Mouse (Mus musculus) spleen, adult 2 months (tissue): ENCODE measurements at regions not wholly inside any gene's neighbourhood (a gene's known extent, or its start where the extent isn't known, plus 50 kb on each side); places are given as distances from the start of the nearest gene placed in this dataset.

ENCODE experiments used
- DNase-seq, 2 experiments: peaks; one replicate each; pipeline versions ENCODE4 v3.0.0 to v3.0.0-alpha.2; 2012 to 2021; ENCODE audit warnings: low spot score in 2 of 2, low read depth in 1 of 2
- H3K27ac ChIP-seq: fragments of 200-500 bp; 2 replicates; pipeline ENCODE4 v1.5.1; 2012; ENCODE audit warnings: low read length, inconsistent platforms; ENCODE audit not compliant: insufficient read depth
- H3K27me3 ChIP-seq: fragments of 200-500 bp; 2 replicates; pipeline ENCODE4 v1.6.1; 2012; ENCODE audit warnings: mild to moderate bottlenecking, moderate library complexity, low read length, inconsistent platforms; ENCODE audit not compliant: control insufficient read depth, insufficient read depth
- H3K36me3 ChIP-seq: fragments of 200-500 bp; 2 replicates; pipeline ENCODE4 v1.6.1; 2012; ENCODE audit warnings: mild to moderate bottlenecking, low read length, inconsistent platforms; ENCODE audit not compliant: control insufficient read depth, insufficient read depth
- H3K4me1 ChIP-seq: fragments of 200-500 bp; 2 replicates; pipeline ENCODE4 v1.6.1; 2011; ENCODE audit warnings: inconsistent platforms; ENCODE audit not compliant: control insufficient read depth, insufficient read depth, insufficient read length
- H3K4me3 ChIP-seq: fragments of 200-500 bp; 2 replicates; pipeline ENCODE4 v1.5.1; 2011; ENCODE audit warnings: mild to moderate bottlenecking, inconsistent platforms; ENCODE audit not compliant: insufficient read depth, insufficient read length; ENCODE audit errors: extremely low read depth
- CTCF ChIP-seq: fragments of 200-500 bp; IDR thresholded peaks from 2 replicates; pipeline ENCODE4 v1.5.1; 2011; ENCODE audit warnings: mild to moderate bottlenecking, inconsistent platforms; ENCODE audit not compliant: insufficient read depth, insufficient read length, insufficient replicate concordance; ENCODE audit errors: extremely low read depth
- POLR2A ChIP-seq: fragments of 200-500 bp; IDR thresholded peaks from 2 replicates; pipeline ENCODE4 v1.6.1; 2011; ENCODE audit warnings: low read depth, low read length, inconsistent platforms
- WGBS: fragments of 180-500 bp; shearing (Covaris S2); methylation state at CpG from one replicate; pipeline ENCODE4 v1.1.7; 2018; 5-methylcytosine and 5-hydroxymethylcytosine counted together

DNA sequence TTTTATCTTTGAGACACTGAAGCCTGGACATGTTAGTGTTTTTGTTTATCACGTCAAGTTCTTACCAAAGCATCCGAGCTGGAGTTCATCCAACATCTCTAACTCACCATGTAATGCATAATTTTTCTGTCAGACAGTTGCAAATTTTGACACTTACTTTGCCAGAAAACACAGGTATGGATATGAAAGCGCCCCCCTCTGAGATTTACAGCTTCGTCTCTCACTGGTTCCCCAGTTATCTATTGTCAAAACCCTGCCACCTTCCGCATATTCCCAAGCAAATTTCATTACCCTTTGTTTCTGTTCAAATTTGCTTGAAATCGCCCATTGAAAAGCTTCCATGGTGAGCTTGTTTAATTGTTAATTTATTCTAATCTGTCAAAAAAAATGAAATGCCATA lies 202.7 kb upstream of the Cxadr start:
- 88% methylated on average over 6 of the region's 6 CpGs for WGBS
- H3K36me3 ChIP-seq = no peaks in the 10 kb centered on the region
- TF ChIP-seq CTCF = no peak
- TF ChIP-seq POLR2A = no peak

DNA sequence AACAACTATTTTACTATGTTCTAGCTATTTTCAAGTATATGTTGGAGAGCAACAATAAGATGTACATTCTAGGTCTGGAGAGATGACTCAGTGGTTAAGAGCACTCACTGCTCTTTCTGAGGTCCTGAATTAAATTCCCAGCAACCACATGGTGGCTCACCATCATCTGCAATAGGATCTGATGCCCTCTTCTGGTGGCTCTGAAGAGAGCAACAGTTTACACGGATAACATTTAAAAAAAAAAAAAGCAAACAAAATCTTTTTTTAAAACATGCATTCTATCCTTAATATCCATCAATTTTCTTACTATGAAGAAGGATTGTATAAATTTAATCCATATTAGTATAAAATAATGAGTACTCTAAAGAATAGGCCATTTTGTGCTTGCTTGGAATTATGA lies 204.7 kb upstream of the Cxadr start:
- WGBS = 52% methylated on average over 1 of the region's 1 CpGs
- no peaks in the 10 kb centered on the region for H3K36me3 ChIP-seq
- H3K27ac ChIP-seq = no peak overlapping the region

More for the DNA sequence above, 202.7 kb upstream of the Cxadr start:
- no peaks in the 10 kb centered on the region for H3K4me1 ChIP-seq
- H3K27ac ChIP-seq = no peak overlapping the region
- no peaks in the 10 kb centered on the region for H3K27me3 ChIP-seq
- H3K4me3 ChIP-seq = no peak overlapping the region
- DNase-seq = no peak

DNA sequence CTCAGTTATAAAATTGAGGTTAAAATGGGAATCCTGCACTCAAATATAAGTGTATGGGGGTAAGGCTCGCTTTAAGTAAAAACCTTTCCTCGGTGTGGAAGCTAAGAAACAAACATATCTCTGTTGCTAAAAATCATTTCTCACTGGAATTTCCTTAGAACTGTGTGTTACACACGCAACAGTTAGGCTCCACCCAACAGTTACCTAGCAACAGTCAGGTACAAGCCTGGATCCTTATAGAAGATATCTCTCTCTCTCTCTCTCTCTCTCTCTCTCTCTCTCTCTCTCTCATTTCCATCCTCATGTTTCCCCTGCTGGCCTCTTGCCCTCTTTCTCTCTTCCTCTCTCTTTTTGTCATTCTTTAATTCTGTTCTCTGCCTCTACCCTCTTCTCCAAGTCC lies 211.1 kb upstream of the Cxadr start:
- whole genome bisulfite sequencing = 75% methylated on average over 3 of the region's 3 CpGs
- no peak for DNase-seq
- Histone ChIP-seq H3K36me3 (no peaks in the 10 kb centered on the region), H3K27ac (no peak overlapping the region), H3K27me3 (no peaks in the 10 kb centered on the region), H3K4me3 (no peak overlapping the region), H3K4me1 (no peaks in the 10 kb centered on the region)
- TF ChIP-seq POLR2A (no peak), CTCF (no peak)

More for the DNA sequence above, 204.7 kb upstream of the Cxadr start:
- TF ChIP-seq CTCF = no peak
- no peak for TF ChIP-seq POLR2A
- DNase-seq = no peak
- H3K4me1 ChIP-seq = no peaks in the 10 kb centered on the region
- H3K27me3 ChIP-seq = no peaks in the 10 kb centered on the region
- H3K4me3 ChIP-seq = no peak overlapping the region

DNA sequence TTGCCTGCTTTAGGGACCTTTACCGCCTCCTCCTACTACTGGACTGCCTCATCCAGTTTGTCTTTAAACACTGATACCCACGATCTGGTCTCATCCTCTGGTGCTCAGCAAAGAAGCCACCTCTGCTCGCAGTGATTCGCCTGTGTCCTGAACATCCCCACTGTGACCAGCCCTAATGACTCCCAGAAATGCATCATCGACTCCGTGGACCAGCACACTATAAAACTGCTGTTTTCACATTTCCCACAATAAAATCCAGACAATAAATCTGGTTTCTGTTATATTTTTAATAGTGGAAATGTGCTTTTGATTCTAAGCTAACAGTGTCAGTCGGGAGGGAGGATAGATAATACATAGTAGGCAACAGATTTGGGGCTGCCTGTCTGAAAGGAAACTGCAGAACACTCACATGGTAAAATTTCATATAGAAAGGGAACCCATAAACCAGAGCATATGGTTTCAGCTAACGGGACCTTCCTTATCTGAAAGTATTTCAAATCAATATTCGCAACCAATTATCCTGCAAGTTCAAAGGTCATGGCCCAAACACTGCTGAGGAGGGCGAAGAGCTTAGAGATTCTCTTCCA lies 233.7 kb upstream of the Cxadr start:
- 85% methylated on average over 10 of the region's 10 CpGs for WGBS
- DNase-seq = no peak
- TF ChIP-seq CTCF = no peak
- TF ChIP-seq POLR2A = no peak
- Histone ChIP-seq H3K27ac (no peak overlapping the region), H3K36me3 (no peaks in the 10 kb centered on the region), H3K4me3 (no peak overlapping the region), H3K4me1 (no peaks in the 10 kb centered on the region), H3K27me3 (no peaks in the 10 kb centered on the region)

DNA sequence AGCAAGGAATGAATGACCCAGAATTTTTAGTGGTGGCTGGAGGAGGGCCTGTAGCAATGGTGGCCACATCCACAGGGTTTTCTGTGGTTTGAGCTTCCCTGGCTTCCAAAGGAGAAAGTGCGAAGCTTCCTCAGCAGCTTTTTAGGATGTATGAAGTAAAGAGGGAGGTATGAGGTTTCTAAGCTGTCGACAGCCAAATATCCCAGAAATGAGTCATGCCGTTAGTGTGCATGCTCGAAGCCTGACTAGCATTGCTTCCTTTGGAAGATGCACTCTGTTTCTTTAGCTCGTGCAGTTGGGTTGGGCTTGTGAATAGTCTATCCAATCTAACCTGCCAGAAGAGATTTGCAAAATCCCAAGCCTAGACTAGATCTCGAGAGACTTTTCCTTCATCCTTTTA lies 240.8 kb upstream of the Cxadr start:
- Histone ChIP-seq H3K27me3 (no peaks in the 10 kb centered on the region), H3K36me3 (no peaks in the 10 kb centered on the region), H3K4me3 (no peak overlapping the region), H3K27ac (no peak overlapping the region), H3K4me1 (no peaks in the 10 kb centered on the region)
- no peak for TF ChIP-seq POLR2A
- no peak for TF ChIP-seq CTCF
- no peak for DNase-seq
- 82% methylated on average over 6 of the region's 6 CpGs for WGBS

DNA sequence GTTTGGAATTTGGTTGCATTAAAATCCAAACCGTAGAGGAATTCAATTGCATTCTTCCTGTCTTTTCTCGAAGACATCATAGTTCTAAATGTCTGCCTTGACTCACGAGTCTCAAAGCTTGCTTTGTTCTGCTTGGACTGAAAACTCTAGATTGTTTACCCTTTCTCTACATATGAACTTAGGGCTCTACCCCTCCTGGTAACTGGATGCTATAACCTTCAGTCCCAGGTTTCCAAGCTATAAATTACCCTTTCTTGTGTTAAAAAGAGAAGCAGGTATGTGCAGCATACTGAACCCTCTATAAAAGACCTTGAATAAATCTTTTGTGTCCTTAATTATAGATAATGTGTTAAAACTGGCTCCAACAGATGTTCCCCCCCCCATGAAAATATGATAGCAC lies 243.7 kb upstream of the Cxadr start:
- TF ChIP-seq POLR2A (no peak), CTCF (no peak)
- DNase-seq = no peak
- Histone ChIP-seq H3K36me3 (no peaks in the 10 kb centered on the region), H3K4me3 (no peak overlapping the region), H3K27ac (no peak overlapping the region), H3K4me1 (no peaks in the 10 kb centered on the region), H3K27me3 (no peaks in the 10 kb centered on the region)
- WGBS = 84% methylated on average over 3 of the region's 3 CpGs

DNA sequence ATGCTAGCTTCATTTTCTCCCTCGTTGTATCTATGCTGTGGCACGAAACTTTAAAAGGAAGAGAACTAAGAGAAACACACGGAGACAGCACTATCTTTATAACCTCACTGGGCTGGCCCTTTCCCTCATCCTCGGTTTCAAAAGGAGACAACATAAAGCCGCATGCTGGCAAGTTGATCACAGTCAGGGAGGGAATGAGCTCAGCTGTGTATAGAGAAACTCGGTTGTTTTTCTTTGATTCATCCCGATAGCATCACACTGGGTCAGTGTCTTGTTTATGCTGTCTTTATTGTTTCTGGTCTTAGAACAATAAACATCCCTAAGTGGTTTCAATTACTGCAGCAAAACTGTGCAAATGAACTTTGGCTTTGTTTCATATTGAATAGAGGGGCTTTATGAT lies 249.2 kb upstream of the Cxadr start:
- Histone ChIP-seq H3K4me3 (no peak overlapping the region), H3K36me3 (no peaks in the 10 kb centered on the region), H3K4me1 (no peaks in the 10 kb centered on the region), H3K27ac (no peak overlapping the region), H3K27me3 (no peaks in the 10 kb centered on the region)
- WGBS = 47% methylated on average over 7 of the region's 7 CpGs
- DNase-seq = no peak
- TF ChIP-seq CTCF (no peak), POLR2A (no peak)
